Mouse (Mus musculus) 3134 (cell line): Measurements from ENCODE around the gene Cfap157.

Experiments
- DNase-seq: peaks from one replicate; pipeline ENCODE4 v3.0.0-alpha.2; 2011; ENCODE audit warnings: low spot score; ENCODE audit not compliant: insufficient read length; ENCODE audit errors: extremely low read depth

Cfap157 gene

GRCm38 (mm10) chr2:32751665-32752033, 32.6 kb downstream of the Cfap157 start:
- no peak for DNase-seq

- DNase-seq, result peak; percentile 85
Measured at GRCm38 (mm10) chr2:32750887-32751664, 33.2 kb downstream of the Cfap157 start.

- DNase-seq, result no peak
Measured at GRCm38 (mm10) chr2:32750199-32750598, 34.0 kb downstream of the Cfap157 start.

- no peak for DNase-seq
Measured at GRCm38 (mm10) chr2:32749082-32749481, 35.1 kb downstream of the Cfap157 start.

- no peak for DNase-seq
Measured at GRCm38 (mm10) chr2:32744272-32744982, 39.8 kb downstream of the Cfap157 start.

GRCm38 (mm10) chr2:32742173-32742531, 42.1 kb downstream of the Cfap157 start:
- no peak for DNase-seq

- DNase-seq, result no peak
Measured at GRCm38 (mm10) chr2:32741273-32742172, 42.7 kb downstream of the Cfap157 start.

GRCm38 (mm10) chr2:32740916-32741272, 43.3 kb downstream of the Cfap157 start, which contains the start of gene 6330409D20Rik:
Gene 6330409D20Rik (minus strand): TSS chr2:32741016.
- no peak for DNase-seq

- no peak for DNase-seq
Measured at GRCm38 (mm10) chr2:32739311-32739710, 44.9 kb downstream of the Cfap157 start.

GRCm38 (mm10) chr2:32737008-32737407, 47.2 kb downstream of the Cfap157 start:
- DNase-seq, result no peak

GRCm38 (mm10) chr2:32736306-32736829, 47.9 kb downstream of the Cfap157 start:
- DNase-seq, result no peak

- DNase-seq, result no peak
Measured at GRCm38 (mm10) chr2:32734933-32735332, 49.3 kb downstream of the Cfap157 start.

GRCm38 (mm10) chr2:32734480-32734879, 49.7 kb downstream of the Cfap157 start:
- no peak for DNase-seq

GRCm38 (mm10) chr2:32732695-32733094, 51.5 kb downstream of the Cfap157 start:
- DNase-seq, result no peak

- no peak for DNase-seq
Measured at GRCm38 (mm10) chr2:32731911-32732310, 52.3 kb downstream of the Cfap157 start.

GRCm38 (mm10) chr2:32730854-32731253, 53.4 kb downstream of the Cfap157 start:
- DNase-seq, result no peak

- DNase-seq, result no peak
Measured at GRCm38 (mm10) chr2:32729547-32729946, 54.7 kb downstream of the Cfap157 start.

GRCm38 (mm10) chr2:32728463-32728862, 55.8 kb downstream of the Cfap157 start:
- no peak for DNase-seq

- DNase-seq, result peak; percentile 85
Measured at GRCm38 (mm10) chr2:32727435-32727834, 56.8 kb downstream of the Cfap157 start.
